Mouse (Mus musculus): ENCODE data around the gene Olfr479.
"Not testable (repeated sequence)": the region's sequence is repeated elsewhere in the genome, so short reads cannot be mapped to it uniquely, and the experiment has no call there.

Gene Olfr479

GRCm38 (mm10) chr7:108050393-108050792 lies at the start of gene Olfr479:
Gene Olfr479 (plus strand): TSS chr7:108050693.
- DNase-seq (ENCODE audit: low read depth, low spot score), result no peak

- DNase-seq (ENCODE audit: low read depth, low spot score), result not testable (repeated sequence)
Measured at GRCm38 (mm10) chr7:108014256-108014655, 36.2 kb upstream of the Olfr479 start.

- DNase-seq (ENCODE audit: low read depth, low spot score), result no peak
Measured at GRCm38 (mm10) chr7:108033889-108034288, 16.6 kb upstream of the Olfr479 start, which contains the start of gene Olfr478. Gene Olfr478 (minus strand): TSS chr7:108033989.

GRCm38 (mm10) chr7:108067246-108067645 lies 16.8 kb downstream of the Olfr479 start, which contains the start of gene Olfr480:
Gene Olfr480 (minus strand): TSS chr7:108067346.
- DNase-seq (ENCODE audit: low read depth, low spot score), result no peak

GRCm38 (mm10) chr7:108079555-108079954 lies 29.1 kb downstream of the Olfr479 start, which contains the start of gene Olfr481:
Gene Olfr481 (plus strand): TSS chr7:108079855.
- DNase-seq (ENCODE audit: low read depth, low spot score), result no peak

GRCm38 (mm10) chr7:108097486-108097885 lies 47.0 kb downstream of the Olfr479 start, which contains the start of gene Olfr482:
Gene Olfr482 (minus strand): TSS chr7:108097586.
- DNase-seq (ENCODE audit: low read depth, low spot score), result no peak

- no peak for DNase-seq (ENCODE audit: low read depth, low spot score)
Measured at GRCm38 (mm10) chr7:108100549-108100948, 50.1 kb downstream of the Olfr479 start, which contains the start of gene Olfr483. Gene Olfr483 (plus strand): TSS chr7:108100849.

All from WW6 (cell line).